Mouse (Mus musculus): Measurements from ENCODE around the gene Rnf216.
A peak's percentile ranks its signal among the peaks of the same experiment; 100 is the strongest.
"Not testable (repeated sequence)": the region's sequence is repeated elsewhere in the genome, so short reads cannot be mapped to it uniquely, and the experiment has no call there.

Gene Rnf216

DNA sequence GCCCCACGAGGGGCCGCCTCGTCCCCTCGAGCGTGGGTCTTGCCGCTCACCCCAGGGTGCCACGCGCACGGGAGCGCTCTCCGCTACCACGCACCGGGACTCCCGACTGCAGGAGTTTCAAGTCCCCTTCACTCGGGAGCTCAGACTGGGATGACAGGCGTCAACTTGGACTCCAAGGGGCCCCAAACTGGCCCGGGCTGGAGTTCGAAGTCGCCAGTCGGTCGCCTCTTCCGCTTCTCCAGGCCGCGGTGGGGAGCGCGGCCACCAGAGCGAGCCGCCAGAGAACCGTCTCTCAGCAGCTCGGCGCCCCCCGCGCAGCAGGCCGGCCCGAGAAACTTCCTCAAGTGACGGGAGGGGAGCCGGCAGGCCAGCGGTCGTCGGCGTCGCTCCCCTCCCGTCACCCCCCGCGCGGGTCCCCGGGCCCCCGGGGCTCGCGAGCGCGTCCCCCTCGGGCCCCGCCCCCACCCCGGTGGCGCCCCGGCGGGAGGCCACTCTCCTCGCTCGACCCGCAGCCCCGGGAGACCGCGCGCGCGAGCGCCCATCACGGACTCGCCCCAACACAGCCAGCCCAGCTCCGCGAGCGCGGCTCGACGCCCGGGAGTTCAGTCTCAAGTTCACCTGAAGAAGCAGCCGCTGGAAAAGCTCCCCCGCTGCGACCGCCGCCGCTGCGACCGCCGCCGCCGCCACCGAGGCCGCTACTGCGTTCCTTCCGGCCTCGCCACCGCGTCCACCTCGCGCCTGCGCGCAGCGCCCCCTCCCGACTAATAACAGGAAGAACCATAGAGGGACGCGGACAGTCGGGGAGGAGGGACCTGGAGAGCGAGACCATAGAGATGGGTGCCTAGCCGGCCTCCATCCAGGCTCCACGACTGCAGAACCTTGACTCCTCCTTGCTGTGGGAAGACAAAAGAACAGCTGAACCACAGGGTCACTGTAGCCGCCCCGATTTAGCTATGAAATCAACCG lies at the start of gene Rnf216:
TSS of gene Rnf216 (minus strand) at position 714 of the 966 bp plus-strand sequence.
- DNase-seq (ENCODE audit: low spot score): peak; percentile 92

DNA sequence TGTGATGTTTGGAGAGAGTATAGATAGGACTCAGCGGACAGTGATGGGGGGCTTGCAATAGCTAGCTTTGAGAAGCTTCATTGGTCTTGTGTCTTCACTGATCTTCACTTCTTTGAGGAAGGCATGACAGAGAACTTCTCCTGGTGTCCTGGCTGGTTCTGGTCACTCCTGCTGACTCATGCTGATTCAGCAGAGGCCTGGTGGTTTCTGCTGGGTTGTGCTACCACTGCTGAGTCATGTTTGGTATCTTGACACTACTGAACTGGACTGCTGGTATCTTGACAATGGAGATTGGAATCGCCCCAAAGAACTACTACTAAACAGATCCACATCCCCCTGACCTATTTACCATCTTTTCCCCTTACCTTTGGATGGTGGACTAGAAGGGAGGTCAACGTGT lies 42.7 kb upstream of the Rnf216 start:
- DNase-seq (ENCODE audit: low spot score): no peak

- no peak for DNase-seq (ENCODE audit: low spot score)
Measured at GRCm38 (mm10) chr5:143153756-143154155, 41.0 kb upstream of the Rnf216 start.

GRCm38 (mm10) chr5:143150044-143150443 lies 37.2 kb upstream of the Rnf216 start:
- DNase-seq (ENCODE audit: low spot score): no peak

GRCm38 (mm10) chr5:143149536-143149935 lies 36.7 kb upstream of the Rnf216 start:
- DNase-seq (ENCODE audit: low spot score): no peak

DNA sequence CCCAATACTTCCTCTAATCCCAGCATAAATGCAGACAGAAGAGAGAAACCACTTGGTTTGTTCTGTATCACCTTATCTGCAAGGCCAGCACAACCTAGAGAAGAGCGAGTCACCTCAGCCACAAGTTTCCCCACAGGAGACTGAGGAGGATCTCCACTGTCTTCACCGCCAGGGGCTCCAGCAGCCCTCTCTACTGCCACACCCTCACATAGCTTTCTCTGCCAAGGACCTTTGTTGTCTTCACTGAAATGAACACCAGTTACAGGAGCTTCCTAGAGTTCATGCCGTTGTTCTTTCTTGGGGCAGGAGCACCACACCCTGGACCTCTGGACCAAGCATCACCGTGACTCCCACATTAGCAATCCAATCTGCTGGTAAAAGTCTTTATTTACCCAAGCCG lies 35.9 kb upstream of the Rnf216 start:
- no peak for DNase-seq (ENCODE audit: low spot score)

- no peak for DNase-seq (ENCODE audit: low spot score)
Measured at GRCm38 (mm10) chr5:143147481-143147880, 34.7 kb upstream of the Rnf216 start, which contains the start of gene Olfr718-ps1. TSS of gene Olfr718-ps1 (minus strand) at chr5:143147581.

DNA sequence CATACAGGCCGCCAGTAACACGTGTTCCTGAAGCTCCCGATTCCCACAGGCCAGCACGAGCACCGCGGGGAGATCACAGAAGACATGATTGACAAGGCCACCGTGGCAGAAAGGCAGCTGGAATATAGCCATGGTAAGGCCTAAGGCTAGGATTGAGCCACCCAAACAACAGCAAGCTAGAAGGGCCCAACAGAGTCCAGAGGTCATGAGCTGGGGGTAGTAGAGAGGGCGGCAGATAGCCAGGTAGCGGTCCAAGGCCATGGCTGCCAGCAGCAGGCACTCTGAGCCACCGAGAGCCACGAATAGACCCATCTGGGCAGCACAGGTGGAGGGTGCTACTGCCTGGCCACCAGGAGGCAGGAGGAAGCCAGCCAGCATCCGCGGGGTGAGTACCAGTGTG lies 24.8 kb upstream of the Rnf216 start:
- no peak for DNase-seq (ENCODE audit: low spot score)

DNA sequence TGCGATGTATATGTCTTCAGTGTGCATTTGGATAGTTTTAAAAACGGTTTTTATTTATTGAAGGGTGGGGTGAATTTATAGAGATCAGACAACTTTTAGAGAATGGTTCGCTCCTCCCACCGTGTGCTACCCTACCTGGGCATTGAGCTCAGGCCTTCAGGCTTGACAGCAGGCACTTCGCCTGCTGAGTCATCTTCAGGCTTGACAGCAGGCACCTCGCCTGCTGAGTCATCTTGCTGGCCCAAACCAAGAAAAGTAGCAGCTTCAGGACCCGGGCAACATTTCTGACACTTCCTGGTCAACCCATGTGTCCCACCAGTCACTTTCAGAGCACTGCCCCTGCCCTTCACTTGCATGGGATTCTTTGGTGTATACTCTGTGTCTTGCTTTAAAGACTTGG lies 22.2 kb upstream of the Rnf216 start:
- DNase-seq (ENCODE audit: low spot score): no peak

DNA sequence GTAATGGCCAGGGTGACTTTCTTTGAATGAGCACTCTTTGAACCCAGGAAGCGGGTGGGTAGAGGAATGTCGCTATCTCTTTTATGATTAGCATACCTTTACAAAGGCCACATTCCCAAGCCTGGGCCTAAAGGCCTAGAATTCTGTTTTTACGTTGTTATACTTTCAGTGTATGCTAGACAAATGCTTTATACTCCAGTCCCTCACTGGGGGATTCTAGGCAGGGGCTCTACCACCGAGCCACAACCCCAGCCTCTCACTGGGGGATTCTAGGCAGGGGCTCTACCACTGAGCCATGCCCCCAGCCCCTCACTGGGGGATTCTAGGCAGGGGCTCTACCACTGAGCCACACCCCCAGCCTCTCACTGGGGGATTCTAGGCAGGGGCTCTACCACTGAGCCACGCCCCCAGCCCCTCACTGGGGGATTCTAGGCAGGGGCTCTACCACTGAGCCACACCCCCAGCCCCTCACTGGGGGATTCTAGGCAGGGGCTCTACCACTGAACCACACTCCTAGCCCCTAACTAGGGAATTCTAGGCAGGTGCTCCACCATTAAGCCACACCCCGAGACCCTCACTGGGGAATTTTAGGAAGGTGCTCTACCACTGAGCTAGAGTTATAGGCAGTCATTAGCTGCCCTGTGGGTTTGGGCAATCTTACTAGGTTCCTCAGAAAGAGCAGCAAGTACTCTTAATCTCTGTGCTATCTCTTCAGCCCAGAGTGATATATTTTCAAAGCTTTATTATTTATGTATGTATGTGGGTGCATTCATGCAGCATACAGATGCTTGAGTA lies 21.6 kb upstream of the Rnf216 start:
- DNase-seq (ENCODE audit: low spot score): not testable (repeated sequence)

- no peak for DNase-seq (ENCODE audit: low spot score)
Measured at GRCm38 (mm10) chr5:143132935-143133514, 20.2 kb upstream of the Rnf216 start.

DNA sequence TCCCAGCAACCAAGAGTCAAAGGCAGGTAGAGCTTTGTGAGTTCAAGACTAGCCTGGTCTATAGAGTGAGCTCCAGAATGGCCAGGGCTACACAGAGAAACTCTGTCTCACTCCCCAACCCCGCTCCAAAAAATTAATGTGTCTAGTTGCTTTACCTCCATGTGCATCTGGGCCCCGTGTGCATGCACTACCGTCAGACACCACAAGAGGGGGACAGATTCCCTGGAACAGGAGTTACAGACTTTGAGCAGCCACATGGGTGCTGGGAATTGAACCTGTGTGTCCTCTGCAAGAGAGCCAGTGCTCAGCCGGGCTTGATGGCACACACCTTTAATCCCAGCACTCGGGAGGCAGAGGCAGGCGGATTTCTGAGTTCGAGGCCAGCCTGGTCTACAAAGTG lies 17.5 kb upstream of the Rnf216 start:
- DNase-seq (ENCODE audit: low spot score): no peak

DNA sequence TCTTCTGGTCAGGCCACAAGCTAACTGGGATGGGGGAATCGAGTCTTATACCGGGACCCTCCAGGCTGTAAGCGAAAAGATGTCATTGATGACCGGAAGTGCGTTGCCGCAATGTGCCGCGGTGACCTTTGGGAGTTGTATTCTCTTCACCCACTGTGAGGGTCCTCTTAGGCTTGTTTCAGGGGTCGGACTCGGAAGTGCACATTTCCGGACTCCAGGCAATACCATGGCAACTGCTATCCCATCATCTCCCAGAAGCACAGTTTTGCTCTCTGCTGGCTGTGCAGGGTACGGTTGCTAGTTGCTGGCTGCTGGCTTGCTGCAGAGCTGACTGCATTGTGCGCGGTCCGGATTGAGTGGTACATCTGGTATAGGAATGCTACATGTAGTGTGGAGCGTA lies 16.3 kb upstream of the Rnf216 start:
- no peak for DNase-seq (ENCODE audit: low spot score)

DNA sequence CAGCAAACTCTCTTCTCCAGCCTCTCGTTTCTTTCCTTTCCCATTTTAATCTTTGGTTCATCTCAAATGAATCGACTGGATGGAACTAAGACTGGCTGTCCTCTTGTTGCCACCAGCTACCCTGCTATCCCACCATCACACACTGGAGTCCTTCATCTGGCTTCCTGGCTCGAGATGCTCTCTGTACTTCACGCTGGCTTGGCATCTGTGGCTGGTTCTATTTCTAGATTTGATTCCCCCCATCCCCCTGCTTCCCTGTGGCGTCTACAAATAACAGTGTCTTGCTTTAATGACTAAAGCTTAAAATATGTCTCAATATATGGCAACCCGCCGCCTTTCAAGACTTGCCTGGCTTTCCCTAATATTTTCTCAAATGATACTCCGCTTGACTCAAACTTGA lies 15.0 kb upstream of the Rnf216 start:
- DNase-seq (ENCODE audit: low spot score): no peak

DNA sequence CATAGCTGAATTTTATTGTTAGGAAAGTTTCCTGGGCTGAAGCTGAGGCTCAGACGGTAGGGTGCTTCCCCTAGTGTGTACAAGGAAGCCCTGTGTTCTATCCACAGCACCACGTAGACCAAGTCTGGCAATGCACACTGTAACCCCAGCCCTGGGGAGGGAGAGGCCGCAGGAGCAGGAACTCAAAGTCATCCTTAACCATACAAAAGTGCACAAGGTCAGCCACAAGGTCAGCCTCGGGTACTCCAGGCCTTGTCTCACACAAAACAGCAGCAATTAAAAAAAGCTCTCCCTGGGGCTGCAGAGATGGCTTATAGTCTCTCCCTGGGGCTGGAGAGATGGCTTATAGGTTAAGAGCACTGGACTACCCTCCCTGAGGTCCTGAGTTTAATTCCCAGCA lies 14.1 kb upstream of the Rnf216 start:
- no peak for DNase-seq (ENCODE audit: low spot score)

- no peak for DNase-seq (ENCODE audit: low spot score)
Measured at GRCm38 (mm10) chr5:143126089-143126488, 13.3 kb upstream of the Rnf216 start.

GRCm38 (mm10) chr5:143125601-143126000 lies 12.8 kb upstream of the Rnf216 start:
- peak; percentile 32 for DNase-seq (ENCODE audit: low spot score)

- no peak for DNase-seq (ENCODE audit: low spot score)
Measured at GRCm38 (mm10) chr5:143124805-143125378, 12.1 kb upstream of the Rnf216 start.

DNA sequence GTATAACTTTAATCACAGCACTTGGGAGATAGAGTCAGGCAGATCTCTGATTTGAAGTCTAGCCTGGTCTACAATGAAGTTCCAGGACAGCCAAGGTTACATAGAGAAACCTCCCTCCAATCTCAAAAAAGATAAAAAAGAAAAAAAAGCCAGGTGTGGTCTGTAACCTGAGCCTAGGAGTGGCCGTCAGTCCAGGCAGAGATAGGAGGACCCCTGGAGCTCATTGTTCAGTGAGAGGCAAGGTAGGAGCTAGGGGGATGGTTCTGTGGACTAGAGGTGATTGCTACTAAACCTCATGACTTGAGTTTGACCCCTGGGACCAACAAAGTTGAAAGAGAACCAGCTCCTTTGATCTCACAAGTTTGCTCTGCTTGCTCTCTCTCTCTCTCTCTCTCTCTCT lies 9.9 kb upstream of the Rnf216 start:
- DNase-seq (ENCODE audit: low spot score): no peak

DNA sequence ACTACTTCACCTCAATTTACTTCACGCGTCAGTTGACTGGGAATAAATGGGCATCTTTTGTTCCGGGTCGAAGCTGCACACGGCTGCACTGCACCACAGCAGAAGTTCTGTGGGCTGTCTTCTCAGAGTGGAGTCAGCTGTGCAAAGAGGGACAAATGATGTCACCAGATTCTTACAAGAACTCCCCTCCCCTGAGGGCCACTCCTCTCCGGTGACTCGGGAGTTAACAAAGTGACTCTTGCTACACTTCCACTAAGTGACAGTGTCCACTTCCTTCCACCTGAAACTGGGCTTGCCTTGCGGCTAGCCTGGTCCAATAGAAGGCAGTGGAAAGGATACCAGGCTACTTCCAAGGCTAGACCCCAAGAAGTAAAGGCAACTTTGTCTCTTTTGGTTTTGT lies 9.3 kb upstream of the Rnf216 start:
- DNase-seq (ENCODE audit: low spot score): no peak

- DNase-seq (ENCODE audit: low spot score): no peak
Measured at GRCm38 (mm10) chr5:143106842-143107241, 6.0 kb downstream of the Rnf216 start.

DNA sequence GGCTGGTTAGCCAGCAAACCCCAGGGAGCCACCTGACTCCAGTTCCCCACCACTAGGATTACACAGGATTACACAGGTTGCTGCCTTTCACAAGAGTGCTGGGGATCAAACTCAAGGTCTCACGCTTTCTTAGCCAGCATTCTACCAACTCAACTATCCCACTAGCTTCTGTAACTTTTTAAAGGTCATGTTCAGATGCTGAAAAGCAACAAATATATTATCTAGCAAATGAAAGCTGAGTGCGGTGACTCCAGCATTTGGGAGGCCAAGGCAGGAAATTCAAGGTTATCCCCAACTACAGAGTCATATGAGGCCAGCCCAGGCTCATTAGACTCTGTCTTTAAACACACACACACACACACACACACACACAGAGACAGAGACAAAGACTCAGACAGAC lies 9.6 kb downstream of the Rnf216 start:
- DNase-seq (ENCODE audit: low spot score): no peak

Data from left cerebral cortex, adult 11 months (tissue).